Mouse (Mus musculus) heart, adult 2 months (tissue): Measurements from ENCODE around the gene Akap12. TPM values are rescaled to one million over a fixed set of nuclear protein-coding genes. Genes with fewer than 3 reads are reported as not detected.

ENCODE experiments used
- DNase-seq, 2 experiments: peaks; one replicate each; pipeline ENCODE4 v3.0.0; 2021
- H3K27ac ChIP-seq: fragments of 200-600 bp; 2 replicates; pipeline ENCODE4 v1.8.1; 2022
- H3K27me3 ChIP-seq: fragments of 200-500 bp; 2 replicates; pipeline ENCODE4 v1.6.1; 2012; ENCODE audit warnings: mild to moderate bottlenecking, low read length, inconsistent platforms, mixed read lengths; ENCODE audit not compliant: control insufficient read depth, insufficient read depth
- H3K36me3 ChIP-seq: fragments of 200-500 bp; 2 replicates; pipeline ENCODE4 v1.6.1; 2012; ENCODE audit warnings: low read length, inconsistent platforms; ENCODE audit not compliant: control insufficient read depth, insufficient read depth
- H3K4me1 ChIP-seq: fragments of 200-500 bp; 2 replicates; pipeline ENCODE4 v1.6.1; 2011; ENCODE audit warnings: low read length; ENCODE audit not compliant: control insufficient read depth, insufficient read depth
- H3K4me3 ChIP-seq: fragments of 200-600 bp; 2 replicates; pipeline ENCODE4 v1.8.1; 2022
- H3K79me2 ChIP-seq: fragments of 200-500 bp; replicated peaks from 2 replicates; pipeline ENCODE4 v1.6.1; 2012; ENCODE audit warnings: mild to moderate bottlenecking, inconsistent platforms, low read length, moderate library complexity, mixed read lengths; ENCODE audit not compliant: control insufficient read depth, insufficient read depth
- H3K9ac ChIP-seq: fragments of 200-500 bp; 2 replicates; pipeline ENCODE4 v1.6.1; 2012; ENCODE audit warnings: low read depth, mild to moderate bottlenecking, control low read depth, inconsistent platforms, low read length, mixed read lengths
- CTCF ChIP-seq: fragments of 200-600 bp; IDR thresholded peaks from 2 replicates; pipeline ENCODE4 v1.8.1; 2022; ENCODE audit warnings: antibody characterized with exemption, mild to moderate bottlenecking, moderate library complexity
- EP300 ChIP-seq: fragments of 200-500 bp; IDR thresholded peaks from 2 replicates; pipeline ENCODE4 v1.6.1; 2011; ENCODE audit warnings: low read depth, low read length, control low read depth; ENCODE audit not compliant: insufficient read depth
- POLR2A ChIP-seq: fragments of 200-500 bp; IDR thresholded peaks from 2 replicates; pipeline ENCODE4 v1.6.1; 2011; ENCODE audit warnings: mild to moderate bottlenecking, low read depth, low read length, control low read depth; ENCODE audit not compliant: insufficient read depth
- WGBS: fragments of 180-500 bp; shearing (Covaris S2); methylation state at CpG from one replicate; pipeline ENCODE4 v1.1.7; 2018; 5-methylcytosine and 5-hydroxymethylcytosine counted together
- intact Hi-C: fragments of 180-260 bp; cut with DNase I; formaldehyde crosslinking; loops from one replicate; pipeline ENCODE4 v1.15.1; 2025
- polyA plus RNA-seq: library from polyadenylated mRNA; depleted of rRNA; stranded (reverse); fragments of >200 nt; gene quantifications from 2 replicates; pipeline ENCODE4 v1.2.3, GENCODE M21; 2012
- total RNA-seq, 2 experiments: library from RNA; stranded (reverse); gene quantifications; 2 replicates each; pipeline ENCODE4 v1.2.3; 2021

The Akap12 gene
- total and polyA plus RNA-seq, 3 experiments = 7.5 to 28.0 (median 17.4) TPM

DNA sequence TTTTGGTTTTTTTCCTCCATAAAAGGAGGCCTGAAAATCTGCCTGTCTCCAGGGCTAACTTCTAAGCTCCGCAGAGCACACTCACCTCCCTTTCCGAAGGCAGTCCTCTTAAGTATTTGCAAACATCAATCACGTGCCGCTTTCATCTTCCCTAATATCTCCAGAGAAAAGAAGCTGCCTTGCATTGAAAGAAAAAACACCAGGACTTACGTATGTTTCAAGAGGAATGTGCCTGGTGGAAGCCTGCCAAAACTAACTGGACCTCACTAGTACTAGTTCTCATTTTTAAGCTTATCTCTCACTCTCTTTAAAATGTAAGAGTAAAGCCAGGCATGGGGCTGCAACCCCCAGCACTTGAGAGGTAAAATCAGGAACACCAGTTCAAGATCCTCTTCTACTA is 59.4 kb downstream of the Akap12 start:
- no peak for DNase-seq
- H3K27me3 ChIP-seq = no peaks in the 10 kb centered on the region
- 32% methylated on average over 5 of the region's 5 CpGs for WGBS
- H3K27ac ChIP-seq = peak overlapping the region; percentile 12; the same call in 1 of the 2 replicates
- no peaks in the 10 kb centered on the region for H3K36me3 ChIP-seq
- intact Hi-C loops = loop anchor here (5.0 kb wide), 1 partner anchor 73 kb away; no protein-coding TSS in a partner anchor
- TF ChIP-seq EP300 = no peak
- peaks cover 6% of the 10 kb centered on the region for H3K4me1 ChIP-seq
- no peaks in the 10 kb centered on the region for H3K79me2 ChIP-seq
- H3K4me3 ChIP-seq = no peak overlapping the region
- H3K9ac ChIP-seq = no peak overlapping the region

DNA sequence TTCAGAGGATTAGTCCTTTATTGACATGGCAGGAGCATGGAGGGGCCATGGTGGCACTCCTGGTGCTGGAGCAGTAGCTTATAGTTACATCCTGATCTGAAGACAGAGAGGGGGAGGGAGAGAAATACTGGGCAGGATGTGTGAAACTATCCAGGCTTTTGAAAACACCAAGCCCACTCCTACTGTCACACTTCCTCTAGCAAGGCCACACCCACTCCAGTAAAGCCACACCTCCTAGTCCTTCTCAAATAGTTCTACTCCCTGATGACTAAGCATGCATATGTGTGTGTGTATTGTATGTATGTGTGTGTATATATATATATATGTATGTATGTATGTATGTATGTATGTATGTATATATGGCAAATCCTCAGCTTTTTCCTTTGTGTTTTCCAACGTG is 61.5 kb downstream of the Akap12 start:
- H3K27me3 ChIP-seq = no peaks in the 10 kb centered on the region
- 88% methylated on average over 1 of the region's 1 CpGs for WGBS

DNA sequence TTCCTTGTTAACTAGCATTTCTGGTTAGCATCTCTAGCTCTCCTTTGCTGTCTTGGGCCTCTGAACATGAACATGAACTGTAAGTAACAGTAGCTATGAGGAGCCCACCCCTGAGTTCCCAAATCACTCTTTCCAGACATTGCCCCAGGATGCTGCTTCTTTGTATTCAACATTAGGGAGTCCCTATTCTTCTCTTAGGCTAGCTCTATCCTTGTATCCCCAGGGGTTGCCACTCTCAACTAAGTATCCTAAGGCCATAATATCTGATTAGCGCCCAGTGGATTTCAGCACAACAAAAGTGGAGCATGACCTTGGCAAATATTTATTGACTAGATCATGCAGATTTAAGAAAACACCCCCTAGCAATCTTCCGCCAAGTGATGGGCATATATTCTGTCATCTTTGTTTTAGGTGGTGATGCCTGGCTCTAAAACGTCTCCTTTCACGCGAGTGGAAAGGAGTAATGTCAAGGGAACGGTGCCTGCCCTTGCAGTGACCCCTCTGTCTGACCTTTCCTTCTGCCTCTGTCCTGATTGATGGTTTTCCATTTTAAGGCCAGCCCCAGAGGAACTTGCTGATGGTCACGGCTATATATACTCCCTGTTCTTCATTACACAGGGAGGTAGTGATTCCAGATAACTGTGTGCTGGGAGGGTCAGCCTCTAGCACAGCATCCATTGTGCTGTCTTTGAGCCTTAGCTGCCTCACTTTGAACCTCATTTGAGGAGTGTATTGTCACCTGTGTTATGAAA is 66.2 kb downstream of the Akap12 start:
- Histone ChIP-seq H3K27me3 (no peaks in the 10 kb centered on the region), H3K9ac (no peak overlapping the region), H3K36me3 (no peaks in the 10 kb centered on the region), H3K4me3 (no peak overlapping the region), H3K4me1 (peaks cover 7% of the 10 kb centered on the region), H3K79me2 (no peaks in the 10 kb centered on the region), H3K27ac (no peak overlapping the region; the same call in 1 of the 2 replicates)
- intact Hi-C loops = loop anchor here (5.0 to 10.0 kb wide), 4 partner anchors 65 to 798 kb away; partner anchors contain the start of genes Akap12, Armt1 and Rmnd1
- no peak for TF ChIP-seq EP300
- TF ChIP-seq POLR2A = no peak
- no peak for TF ChIP-seq CTCF
- 72% methylated on average over 7 of the region's 7 CpGs for WGBS
- DNase-seq = no peak

More for the DNA sequence above, 61.5 kb downstream of the Akap12 start:
- Histone ChIP-seq H3K4me3 (no peak overlapping the region), H3K27ac (no peak overlapping the region), H3K4me1 (peaks cover 6% of the 10 kb centered on the region), H3K9ac (no peak overlapping the region), H3K36me3 (no peaks in the 10 kb centered on the region), H3K79me2 (no peaks in the 10 kb centered on the region)
- no peak for TF ChIP-seq CTCF
- no peak for TF ChIP-seq EP300
- TF ChIP-seq POLR2A = no peak
- DNase-seq = no peak
- intact Hi-C loops = loop anchor here (5.0 kb wide), 1 partner anchor 75 kb away; no protein-coding TSS in a partner anchor

DNA sequence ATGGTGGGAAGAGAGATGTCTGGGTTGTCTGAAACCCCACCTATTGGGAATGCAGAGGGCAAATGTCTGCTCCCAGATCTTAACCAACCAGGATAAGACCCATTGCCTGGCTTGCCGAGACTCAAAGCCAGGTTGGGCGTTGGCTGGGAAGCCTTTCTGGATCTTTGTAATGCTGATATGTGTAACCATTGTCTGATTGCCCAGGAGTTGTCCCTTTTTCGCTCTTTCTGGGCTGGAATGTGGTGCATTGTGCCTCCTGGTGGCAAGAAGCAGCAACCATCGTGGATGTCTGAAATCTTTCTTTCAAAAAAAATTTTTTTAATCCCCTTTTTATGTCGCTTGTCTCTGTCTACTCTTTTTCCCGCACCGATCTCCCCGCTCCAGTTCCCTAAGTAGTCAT is 67.1 kb downstream of the Akap12 start:
- H3K9ac ChIP-seq = no peak overlapping the region
- no peaks in the 10 kb centered on the region for H3K79me2 ChIP-seq
- intact Hi-C loops = loop anchor here (1.0 to 10.0 kb wide), 5 partner anchors 66 to 799 kb away; partner anchors contain the start of genes Akap12, Armt1 and Rmnd1
- peak; percentile 60 to 67 for DNase-seq
- peaks cover 11% of the 10 kb centered on the region for H3K4me1 ChIP-seq
- H3K36me3 ChIP-seq = no peaks in the 10 kb centered on the region
- 7% methylated on average over 8 of the region's 8 CpGs for WGBS
- TF ChIP-seq EP300 (peak; percentile 73; the same call in 1 of the 2 replicates), CTCF (peak; percentile 92), POLR2A (no peak)
- peak overlapping the region; percentile 81 for H3K27ac ChIP-seq
- no peaks in the 10 kb centered on the region for H3K27me3 ChIP-seq
- H3K4me3 ChIP-seq = peak overlapping the region; percentile 57; the same call in 1 of the 2 replicates

DNA sequence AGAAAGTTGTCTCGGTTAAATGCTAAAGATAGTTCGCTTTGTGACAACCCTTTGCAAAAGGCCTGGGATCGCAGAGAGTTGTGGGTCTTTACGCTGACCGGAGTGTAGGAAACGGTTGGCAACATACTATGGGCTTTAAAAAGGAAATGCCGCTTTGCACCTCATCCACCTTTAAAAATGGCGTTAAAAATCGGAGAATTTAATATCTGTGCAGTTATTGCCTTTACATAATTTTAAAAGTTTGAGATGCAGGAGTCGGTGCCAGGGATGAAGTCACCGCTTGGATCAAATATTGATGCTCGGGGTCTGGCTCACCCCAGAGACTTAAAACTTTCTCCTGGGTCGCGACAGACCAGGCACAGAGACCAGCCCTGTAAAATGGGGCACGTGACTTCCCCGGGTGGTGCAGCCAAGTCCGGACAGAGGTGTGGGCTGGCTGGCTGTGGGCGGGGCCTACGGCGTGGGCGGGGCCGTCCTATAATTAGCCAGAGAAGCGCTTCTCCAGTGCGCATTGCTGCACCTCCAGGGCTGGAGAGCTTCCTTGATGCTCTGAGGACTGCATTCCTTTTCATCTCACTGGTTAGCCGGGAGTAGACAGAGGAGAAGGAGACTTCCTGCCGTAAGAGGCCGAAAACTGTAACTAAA is 68.0 kb downstream of the Akap12 start:
- TF ChIP-seq POLR2A (peak; percentile 98), EP300 (peak; percentile 10; the same call in 1 of the 2 replicates), CTCF (no peak)
- Histone ChIP-seq H3K27ac (peak overlapping the region; percentile 81), H3K4me3 (peak overlapping the region; percentile 57), H3K27me3 (no peaks in the 10 kb centered on the region), H3K9ac (peak overlapping the region; percentile 74), H3K4me1 (peaks cover 13% of the 10 kb centered on the region), H3K79me2 (no peaks in the 10 kb centered on the region), H3K36me3 (no peaks in the 10 kb centered on the region)
- 1% methylated on average over 27 of the region's 27 CpGs for WGBS
- DNase-seq = peak; percentile 90 to 92
- intact Hi-C loops = loop anchor here (2.0 to 10.0 kb wide), 6 partner anchors 67 to 799 kb away; partner anchors contain the start of genes Akap12, Armt1 and Rmnd1
